Mouse (Mus musculus) adipocyte (in vitro differentiated cells): ENCODE results near the gene Twsg1.
A peak's percentile ranks its signal among the peaks of the same experiment; 100 is the strongest.

Experiments used
- DNase-seq: peaks from one replicate; pipeline ENCODE4 v3.0.0-alpha.2; 2016; ENCODE audit warnings: low spot score

Twsg1 gene

DNA sequence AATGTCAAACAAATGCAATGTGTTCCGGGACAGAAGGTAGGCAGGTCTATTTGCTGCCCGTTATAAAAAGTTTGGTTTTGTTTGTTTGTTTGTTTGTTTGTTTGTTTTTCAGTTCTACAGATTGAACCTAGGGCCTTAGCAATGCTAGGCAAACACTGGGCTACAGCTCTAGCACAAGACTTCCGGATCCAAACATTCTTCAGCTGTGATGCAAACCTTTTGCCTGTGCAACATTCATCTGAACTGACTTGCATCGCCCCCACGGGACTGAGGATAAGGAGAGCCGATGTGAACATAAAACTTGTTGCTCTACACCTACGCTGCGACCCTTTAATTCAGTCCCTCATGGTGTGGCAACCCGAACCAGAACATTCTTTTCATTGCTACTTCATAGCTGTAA is 64.5 kb downstream of the Twsg1 start:
- peak; percentile 56 for DNase-seq

DNA sequence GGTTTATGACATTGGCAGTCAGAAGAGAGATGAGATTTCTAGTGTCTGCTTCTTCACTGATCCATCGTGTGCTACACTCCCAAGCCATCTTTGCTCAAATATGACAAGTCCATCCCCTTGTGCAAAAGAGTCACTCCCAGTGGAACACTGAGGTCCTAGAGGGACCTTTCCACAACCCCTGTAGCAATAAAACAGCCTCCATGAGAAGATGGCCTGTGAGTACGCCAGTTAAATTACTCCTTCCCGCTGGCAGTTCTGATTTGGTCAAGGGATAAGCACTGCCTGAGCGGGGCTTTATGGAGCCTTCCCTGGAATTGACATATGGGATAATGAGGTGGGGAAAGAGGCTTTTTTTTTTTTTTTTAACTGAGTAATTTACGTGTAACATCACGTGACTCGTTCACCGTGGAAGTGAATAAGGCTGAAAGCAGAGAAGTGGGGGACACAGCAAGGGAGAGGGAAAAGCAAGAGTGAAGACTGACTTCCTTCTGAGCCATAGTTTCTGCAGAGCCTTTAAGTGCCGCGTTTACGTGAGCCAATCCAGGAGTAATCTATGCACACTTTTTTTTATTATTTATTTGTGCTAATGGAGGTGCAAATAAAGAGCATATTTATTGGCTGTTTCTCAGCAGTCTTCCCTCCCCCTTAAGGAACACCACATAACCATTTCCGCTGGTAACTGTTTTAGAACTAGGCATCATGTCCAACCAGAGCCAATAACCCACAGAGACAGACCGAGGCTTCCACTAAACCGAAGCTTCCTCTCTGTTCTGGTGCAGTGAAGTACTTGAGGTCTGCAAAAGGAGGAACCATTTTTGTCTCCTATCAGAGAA is 65.1 kb downstream of the Twsg1 start, which contains the start of gene Ralbp1:
Ralbp1 (minus strand) TSS at position 102 of the 833 bp plus-strand sequence.
- DNase-seq = peak; percentile 72

DNA sequence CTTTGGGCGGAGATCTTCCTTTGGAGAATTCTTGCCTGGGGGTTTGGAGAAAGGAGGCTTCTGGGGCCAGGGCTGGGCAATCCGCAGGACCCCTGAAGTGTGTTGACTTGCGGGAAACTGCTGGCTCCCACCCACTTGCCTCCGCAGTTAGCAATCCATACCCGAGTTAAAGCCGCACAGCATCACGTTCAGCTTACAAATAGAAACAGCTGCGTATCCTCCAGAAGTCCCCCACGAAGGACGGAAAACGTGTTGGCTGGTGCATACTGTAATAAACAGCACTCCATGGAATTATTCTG is 65.7 kb downstream of the Twsg1 start:
- DNase-seq = no peak

DNA sequence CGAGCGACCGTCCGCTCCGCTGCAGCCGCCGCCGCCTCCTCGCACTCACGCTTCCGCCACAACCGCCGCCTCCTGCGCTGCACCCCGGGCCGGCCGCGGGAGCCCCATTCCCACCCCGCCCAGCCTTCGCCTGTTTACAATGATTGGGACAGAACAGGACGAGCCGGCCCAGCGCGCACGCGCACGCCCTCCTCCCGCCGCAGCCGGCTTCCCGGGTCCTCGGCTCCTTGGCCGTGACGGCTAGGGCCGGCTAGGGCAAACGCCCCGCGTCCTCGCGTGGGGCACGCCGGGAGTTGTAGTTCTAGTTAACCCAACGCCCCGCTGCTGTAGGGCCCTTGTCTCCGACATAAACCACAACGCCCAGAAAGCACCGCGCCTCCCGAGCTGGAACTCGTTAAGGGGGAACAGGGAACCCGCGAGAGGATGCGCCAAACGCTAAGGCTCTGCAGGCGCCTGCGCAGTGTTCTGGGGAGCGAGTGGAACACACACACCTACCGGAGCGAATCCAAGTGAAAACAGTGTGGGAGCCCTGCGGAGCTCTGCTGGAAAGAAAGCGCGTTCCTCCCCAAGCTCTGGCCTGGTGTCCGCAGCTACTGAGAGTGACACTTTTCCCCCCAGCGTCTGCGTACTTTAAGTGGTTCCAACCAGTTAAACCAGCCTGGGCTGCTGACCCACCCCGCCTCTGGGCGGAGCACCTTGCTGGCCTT is 66.2 kb downstream of the Twsg1 start:
- peak; percentile 99 for DNase-seq

DNA sequence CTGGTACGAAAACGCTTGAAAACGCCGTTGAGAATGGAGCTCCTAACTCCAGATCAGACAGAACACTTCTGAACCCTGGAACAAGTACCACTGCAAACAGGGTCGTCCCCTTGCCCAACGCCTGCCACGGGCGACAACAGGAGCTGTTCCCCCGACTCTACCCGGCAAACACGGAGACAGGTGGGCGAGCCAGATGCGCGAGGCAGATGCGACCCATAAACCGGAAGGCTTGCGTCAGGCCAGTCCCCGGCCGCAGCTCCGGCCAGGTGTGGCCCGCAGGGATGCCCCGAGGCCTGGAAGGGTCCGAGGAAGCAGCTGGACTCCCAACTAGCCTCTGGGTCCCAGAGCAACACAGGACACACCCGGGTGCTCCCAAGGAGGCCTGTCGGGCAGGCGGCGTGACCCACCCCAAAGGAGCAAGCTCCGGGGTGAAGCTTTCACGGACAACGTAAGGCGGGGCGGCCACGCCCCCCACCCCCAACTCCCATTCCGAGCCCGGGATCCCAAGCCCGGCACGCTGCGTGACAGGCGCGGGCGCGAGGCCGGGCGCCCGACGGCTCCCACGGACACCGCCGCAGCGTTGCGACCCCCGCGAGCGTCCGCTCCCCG is 66.9 kb downstream of the Twsg1 start:
- peak; percentile 48 for DNase-seq

DNA sequence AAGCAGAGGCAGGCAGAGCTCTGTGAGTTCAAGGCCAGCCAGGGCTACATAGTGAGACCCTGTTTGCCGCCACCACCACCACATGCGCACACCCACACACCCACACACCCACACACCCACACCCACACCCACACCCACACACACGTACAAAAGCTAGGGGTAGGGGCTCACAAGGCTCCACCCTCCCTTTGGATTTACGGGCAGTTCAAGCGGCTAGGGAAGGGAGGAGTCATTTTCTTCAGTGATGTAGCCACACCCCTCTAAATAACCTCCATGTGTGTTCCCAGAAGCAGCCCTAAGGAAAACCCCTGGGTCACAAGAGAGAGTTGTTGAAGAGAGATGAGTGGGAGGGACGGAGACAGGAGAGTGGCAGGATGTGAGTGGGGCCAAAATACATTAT is 74.0 kb downstream of the Twsg1 start:
- no peak for DNase-seq

DNA sequence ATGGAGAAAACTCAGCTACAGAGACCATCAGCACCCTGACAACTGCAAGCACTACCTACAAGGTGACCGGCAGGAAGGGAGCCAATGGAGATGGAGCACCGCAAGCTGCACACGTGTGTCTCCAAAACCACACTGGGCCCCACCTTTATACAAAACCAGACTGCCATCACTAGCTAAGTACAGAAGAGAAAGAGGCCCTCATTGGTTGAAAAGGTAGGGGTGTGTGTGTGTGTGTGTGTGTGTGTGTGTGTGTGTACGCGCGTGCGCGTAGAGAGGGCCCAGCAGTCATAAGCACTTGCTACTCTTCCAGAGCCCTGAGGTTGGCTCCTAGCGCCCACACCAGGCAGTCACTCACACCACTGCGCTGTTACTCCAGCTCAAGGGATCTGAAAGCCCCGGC is 77.2 kb downstream of the Twsg1 start:
- no peak for DNase-seq

DNA sequence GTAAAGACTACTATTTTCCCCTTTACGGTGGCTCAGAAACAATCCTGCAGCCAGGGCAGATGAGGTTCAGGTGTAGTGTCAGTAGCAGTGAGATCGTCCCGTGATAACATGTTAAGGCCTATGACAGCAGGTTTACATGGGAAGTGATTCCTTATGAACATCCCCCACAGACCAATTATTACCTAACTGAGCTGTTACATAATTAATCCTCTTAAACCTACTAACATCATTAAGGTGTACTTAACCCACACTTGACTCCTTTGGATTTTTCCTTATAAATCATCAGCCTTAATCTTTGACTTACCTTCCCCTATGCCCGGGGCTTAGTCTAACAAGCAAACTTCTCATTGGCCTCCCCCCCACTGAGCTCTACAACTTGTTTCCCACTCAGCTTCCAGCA is 77.9 kb downstream of the Twsg1 start:
- no peak for DNase-seq

DNA sequence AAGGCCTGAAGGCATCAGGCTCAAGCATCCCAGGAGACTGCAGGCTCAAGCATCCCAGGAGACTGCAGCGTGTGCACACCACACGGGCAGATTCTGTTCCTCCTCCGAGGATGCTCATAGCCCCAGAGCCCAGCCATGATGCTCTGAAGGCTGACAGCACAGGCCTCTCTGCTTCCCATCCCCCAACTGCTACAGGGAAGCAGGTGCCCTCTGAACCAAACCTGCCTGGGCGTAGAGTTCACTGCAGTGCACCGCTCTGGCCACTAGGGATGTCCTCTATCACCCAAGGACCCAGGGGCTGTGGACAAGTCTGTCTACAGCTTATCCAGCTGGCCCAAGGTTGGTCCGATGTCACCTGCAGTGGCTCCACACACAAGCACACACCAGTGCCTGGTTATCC is 78.4 kb downstream of the Twsg1 start:
- no peak for DNase-seq

DNA sequence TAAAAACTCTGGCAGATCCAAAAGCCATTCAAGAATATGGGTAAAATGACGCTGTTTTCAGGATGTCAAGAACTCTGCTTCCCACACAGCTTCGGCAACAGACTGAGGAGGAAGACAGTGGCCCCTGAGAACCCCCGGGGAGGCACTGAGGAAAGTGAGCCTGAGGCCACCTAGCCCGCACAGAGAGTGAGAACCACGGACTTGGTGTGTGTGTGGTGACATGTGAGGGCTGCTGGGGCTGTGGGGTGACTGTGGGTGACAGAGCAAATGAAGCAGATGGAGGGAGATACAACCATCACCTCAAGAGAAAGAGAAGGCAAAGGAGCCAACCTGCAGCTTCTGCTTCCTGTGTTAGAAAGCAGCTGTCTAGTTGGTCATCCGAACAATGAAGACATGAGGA is 79.0 kb downstream of the Twsg1 start:
- DNase-seq = no peak
